Mouse (Mus musculus) bone marrow, adult 2 months (tissue): ENCODE results near the gene Ppp1r13b. TPM values are rescaled to one million over a fixed set of nuclear protein-coding genes. Genes with fewer than 3 reads are reported as not detected.

Experiments used
- H3K27ac ChIP-seq: fragments of 200-500 bp; 2 replicates; pipeline ENCODE4 v1.5.1; 2012; ENCODE audit warnings: low read depth, mild to moderate bottlenecking, control low read depth, inconsistent platforms, low read length; ENCODE audit not compliant: control insufficient read depth, poor library complexity, insufficient read depth
- H3K4me1 ChIP-seq: fragments of 200-500 bp; 2 replicates; pipeline ENCODE4 v1.6.1; 2011; ENCODE audit warnings: low read length; ENCODE audit not compliant: control insufficient read depth, insufficient read depth
- H3K4me3 ChIP-seq: fragments of 200-500 bp; replicated peaks from 2 replicates; pipeline ENCODE3; 2011; ENCODE audit warnings: mild to moderate bottlenecking, low read depth, low read length, control low read depth; ENCODE audit not compliant: control insufficient read depth
- CTCF ChIP-seq: fragments of 200-500 bp; IDR thresholded peaks from 2 replicates; pipeline ENCODE4 v1.5.1; 2011; ENCODE audit warnings: low read length, control low read depth; ENCODE audit not compliant: control insufficient read depth, insufficient read depth
- POLR2A ChIP-seq: fragments of 200-500 bp; IDR thresholded peaks from 2 replicates; pipeline ENCODE4 v1.6.1; 2011; ENCODE audit warnings: low read depth, mild to moderate bottlenecking, control low read depth, low read length, borderline replicate concordance; ENCODE audit not compliant: control insufficient read depth
- WGBS: fragments of 180-500 bp; shearing (Covaris S2); methylation state at CpG from one replicate; pipeline ENCODE4 v1.1.7; 2018; 5-methylcytosine and 5-hydroxymethylcytosine counted together
- polyA plus RNA-seq: library from polyadenylated mRNA; stranded (reverse); fragments of >200 nt; gene quantifications from 2 replicates; pipeline ENCODE4 v1.2.4, GENCODE M21; 2011; ENCODE audit warnings: low replicate concordance; ENCODE audit not compliant: missing spikeins, insufficient read depth, insufficient read length

Ppp1r13b gene
- polyA plus RNA-seq, 1 experiment = 10.9 TPM

GRCm38 (mm10) chr12:111928411-111928966 is 20.6 kb upstream of the Ppp1r13b start:
- TF ChIP-seq CTCF (no peak), POLR2A (no peak)
- H3K4me1 ChIP-seq = peaks cover 4% of the 10 kb centered on the region

DNA sequence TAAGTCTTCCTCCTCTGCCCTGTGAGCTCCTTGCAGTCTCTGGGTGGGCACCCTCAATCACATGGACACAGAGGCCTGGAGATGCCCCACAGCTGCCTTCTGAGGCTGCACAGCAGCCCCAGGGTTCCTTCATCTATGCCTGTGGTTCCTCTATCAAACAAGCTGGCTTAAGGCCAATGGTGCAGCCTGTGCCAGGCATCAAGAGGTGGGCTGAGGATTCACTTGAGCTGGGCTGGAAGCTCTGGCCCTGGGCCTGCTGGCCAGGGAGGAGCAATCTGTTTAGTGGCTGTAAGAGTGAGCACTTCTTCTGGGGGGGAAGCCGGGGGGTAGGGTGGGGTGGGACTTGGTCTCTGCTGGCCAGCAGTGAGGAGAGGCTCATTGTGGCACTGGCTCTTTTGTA is 19.4 kb upstream of the Ppp1r13b start:
- no peak overlapping the region for H3K27ac ChIP-seq
- 70% methylated on average over 1 of the region's 1 CpGs for WGBS
- no peak for TF ChIP-seq POLR2A
- no peak for TF ChIP-seq CTCF
- H3K4me1 ChIP-seq = peaks cover 2% of the 10 kb centered on the region
- H3K4me3 ChIP-seq = no peak overlapping the region

More at GRCm38 (mm10) chr12:111928411-111928966, 20.6 kb upstream of the Ppp1r13b start:
- WGBS = 89% methylated on average over 18 of the region's 18 CpGs
- H3K27ac ChIP-seq = no peak overlapping the region
- no peak overlapping the region for H3K4me3 ChIP-seq

DNA sequence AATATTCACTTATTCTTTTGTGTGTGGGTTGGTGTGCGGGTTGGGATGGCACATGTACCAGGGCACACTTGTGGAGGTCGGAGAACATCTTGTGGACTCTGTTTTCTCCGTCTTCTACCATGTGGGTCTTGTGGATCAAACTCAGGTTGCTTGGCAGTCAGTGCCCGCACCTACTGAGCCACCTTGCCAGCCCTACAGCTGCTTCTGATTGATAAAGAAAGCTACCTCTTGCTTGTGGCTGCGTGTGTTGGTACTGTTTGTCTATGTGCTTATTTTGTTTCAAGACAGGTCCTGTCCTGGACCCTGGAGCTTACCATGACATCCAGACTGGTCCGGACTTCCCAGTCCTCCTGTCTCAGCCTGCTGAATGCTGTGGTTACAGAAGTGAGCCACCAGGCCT is 15.2 kb upstream of the Ppp1r13b start:
- 69% methylated on average over 6 of the region's 6 CpGs for WGBS
- no peak for TF ChIP-seq POLR2A
- TF ChIP-seq CTCF = no peak
- Histone ChIP-seq H3K4me3 (no peak overlapping the region), H3K4me1 (no peaks in the 10 kb centered on the region), H3K27ac (peak overlapping the region; percentile 27; the same call in 1 of the 2 replicates)

GRCm38 (mm10) chr12:111920046-111920445 is 12.1 kb upstream of the Ppp1r13b start:
- Histone ChIP-seq H3K27ac (no peak overlapping the region; the same call in 1 of the 2 replicates), H3K4me1 (no peaks in the 10 kb centered on the region; the same call in 1 of the 2 replicates), H3K4me3 (no peak overlapping the region)
- TF ChIP-seq POLR2A (no peak), CTCF (no peak)
- WGBS = 9% methylated on average over 9 of the region's 9 CpGs

DNA sequence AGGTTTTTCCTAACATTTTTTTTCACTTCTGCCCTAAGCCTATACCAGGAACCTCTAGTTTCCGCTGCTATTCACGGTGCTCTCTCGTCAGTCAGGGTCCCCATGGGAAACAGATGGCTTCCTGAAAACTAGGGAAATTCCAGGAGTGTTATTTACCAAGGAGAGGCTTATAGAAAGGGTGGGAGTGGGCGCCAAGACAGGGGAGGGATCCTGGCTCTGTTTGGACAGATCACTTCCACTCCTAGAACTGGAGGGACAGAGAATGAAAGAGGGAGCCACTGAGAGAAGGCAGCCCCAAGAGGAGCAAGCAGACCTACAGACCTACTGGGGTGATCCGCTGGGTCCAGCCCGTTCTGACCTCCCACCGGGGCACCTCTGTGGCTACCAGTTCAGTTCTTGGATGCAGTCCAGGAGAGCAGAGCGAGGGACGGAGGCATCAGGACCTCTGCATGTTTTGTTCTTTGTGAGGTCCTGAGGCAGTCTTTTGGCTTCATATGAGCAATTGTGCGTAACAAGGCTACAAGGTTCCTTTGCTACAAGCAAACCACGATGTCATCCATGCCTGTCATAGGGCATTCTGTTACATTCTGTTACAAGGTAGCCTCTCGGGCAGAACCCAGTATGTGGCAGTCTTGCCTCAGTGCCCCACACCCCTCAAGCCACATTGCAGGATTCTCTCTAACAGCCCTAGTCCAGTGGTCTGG is 8.8 kb upstream of the Ppp1r13b start:
- H3K4me1 ChIP-seq = no peaks in the 10 kb centered on the region; the same call in 1 of the 2 replicates
- no peak for TF ChIP-seq POLR2A
- no peak for TF ChIP-seq CTCF
- H3K4me3 ChIP-seq = no peak overlapping the region
- no peak overlapping the region for H3K27ac ChIP-seq
- WGBS = 40% methylated on average over 12 of the region's 12 CpGs

GRCm38 (mm10) chr12:111915781-111916180 is 7.9 kb upstream of the Ppp1r13b start:
- no peak for TF ChIP-seq POLR2A
- no peak for TF ChIP-seq CTCF
- Histone ChIP-seq H3K4me3 (no peak overlapping the region), H3K27ac (no peak overlapping the region), H3K4me1 (no peaks in the 10 kb centered on the region; the same call in 1 of the 2 replicates)
- 82% methylated on average over 6 of the region's 6 CpGs for WGBS

DNA sequence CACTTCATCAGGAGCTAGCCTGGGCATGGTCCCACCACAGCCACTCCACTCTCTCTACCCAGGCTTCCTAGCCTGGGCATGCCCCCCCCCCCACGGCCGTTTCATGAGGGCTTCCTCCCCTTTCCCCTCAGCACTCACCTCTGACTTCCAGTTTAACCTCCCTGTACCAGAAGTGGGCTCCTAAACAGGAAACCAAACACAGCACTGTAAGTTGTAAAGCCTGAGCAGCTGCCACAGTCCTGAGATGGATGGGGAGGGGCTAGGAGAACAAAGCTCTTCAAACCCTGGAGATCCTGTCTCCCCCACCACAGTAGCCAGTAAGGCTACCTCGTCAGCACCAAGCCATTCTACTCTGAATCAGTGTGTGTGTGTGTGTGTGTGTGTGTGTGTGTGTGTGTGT is 6.1 kb upstream of the Ppp1r13b start:
- no peak overlapping the region for H3K27ac ChIP-seq
- TF ChIP-seq CTCF (no peak), POLR2A (no peak)
- no peak overlapping the region for H3K4me3 ChIP-seq
- 5% methylated on average over 3 of the region's 3 CpGs for WGBS
- no peaks in the 10 kb centered on the region; the same call in 1 of the 2 replicates for H3K4me1 ChIP-seq

GRCm38 (mm10) chr12:111912802-111913201 is 4.9 kb upstream of the Ppp1r13b start:
- Histone ChIP-seq H3K4me3 (no peak overlapping the region), H3K27ac (no peak overlapping the region), H3K4me1 (no peaks in the 10 kb centered on the region; the same call in 1 of the 2 replicates)
- 31% methylated on average over 7 of the region's 7 CpGs for WGBS
- TF ChIP-seq CTCF (no peak), POLR2A (no peak)

DNA sequence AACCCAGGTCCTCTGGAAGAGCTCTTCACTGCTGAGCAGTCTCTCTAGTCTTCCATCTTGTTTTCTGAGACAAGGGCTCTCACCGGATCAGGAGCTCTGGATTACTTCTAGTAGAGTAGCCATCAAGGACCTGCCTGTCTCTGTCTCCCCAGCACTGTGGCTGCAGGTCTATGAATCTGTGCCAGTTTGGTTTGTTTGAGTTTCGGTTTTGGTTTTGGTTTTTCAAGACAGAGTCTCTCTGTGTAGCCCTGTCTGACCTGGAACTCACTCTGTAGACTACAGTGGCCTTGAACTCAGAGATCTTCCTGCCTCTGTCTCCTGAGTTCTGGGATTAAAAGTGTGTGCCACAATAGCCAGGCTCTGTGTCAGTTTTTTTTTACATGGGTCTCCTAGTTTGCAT is 3.9 kb upstream of the Ppp1r13b start:
- no peak overlapping the region for H3K27ac ChIP-seq
- no peaks in the 10 kb centered on the region; the same call in 1 of the 2 replicates for H3K4me1 ChIP-seq
- WGBS = 58% methylated on average over 2 of the region's 2 CpGs
- TF ChIP-seq POLR2A = no peak
- TF ChIP-seq CTCF = no peak
- H3K4me3 ChIP-seq = no peak overlapping the region
